Mouse (Mus musculus): ENCODE results near the gene Sbds. TPM values are rescaled to one million over a fixed set of nuclear protein-coding genes. Genes with fewer than 3 reads are reported as not detected.

Sbds gene
- total RNA-seq, 1 experiment, result 61.0 TPM

DNA sequence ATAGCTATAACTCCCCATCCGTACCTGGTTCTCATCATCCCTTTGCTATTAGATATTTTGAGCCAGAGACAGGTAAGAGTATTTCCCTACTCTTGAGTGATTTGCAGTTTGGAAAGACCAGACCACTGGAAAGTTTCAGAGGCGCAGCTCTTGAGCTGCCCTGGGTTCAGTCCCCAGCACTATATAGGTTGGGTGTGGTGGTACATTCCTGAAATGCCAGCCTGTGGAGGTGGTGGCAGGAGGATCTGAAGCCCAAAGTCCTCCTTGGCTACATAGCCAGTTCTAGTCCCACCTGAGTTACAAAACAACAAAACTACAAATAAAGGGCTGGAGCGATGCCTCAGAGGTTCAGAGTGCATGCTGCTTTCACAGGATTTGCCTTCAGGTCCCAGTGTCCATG, 28.5 kb downstream of the Sbds start:
- Histone ChIP-seq H3K4me1 (ENCODE audit: control insufficient read depth in 2 of 2, insufficient read depth in 2 of 2, low read length in 2 of 2, poor library complexity in 1 of 2) (peaks cover 7 to 9% of the 10 kb centered on the region in 2 experiments; a peak in 3 of 4 replicates), H3K36me3 (ENCODE audit: control insufficient read depth, insufficient read depth, low read length, poor library complexity, severe bottlenecking) (peaks cover 21% of the 10 kb centered on the region), H3K9ac (ENCODE audit: insufficient read depth, low read depth, low read length, poor library complexity, severe bottlenecking) (no peak overlapping the region), H3K9me3 (ENCODE audit: control insufficient read depth, insufficient read depth, low read depth, low read length) (no peaks in the 10 kb centered on the region), H3K27ac (ENCODE audit: insufficient read depth, low read depth, low read length, poor library complexity, severe bottlenecking) (no peak overlapping the region), H3K4me3 (ENCODE audit: insufficient read depth in 1 of 2, low read depth in 1 of 2, low read length in 2 of 2, poor library complexity in 1 of 2, severe bottlenecking in 1 of 2) (no peak overlapping the region)
- no peak for TF ChIP-seq CHD2 (IDR thresholded peaks at IDR 0.05; ENCODE audit: low read depth, low read length)
- no peak for TF ChIP-seq ZNF384 (IDR thresholded peaks at IDR 0.05; ENCODE audit: low read depth, low read length)
- TF ChIP-seq MAFK (IDR thresholded peaks at IDR 0.05; ENCODE audit: insufficient read depth, low read depth, low read length), result no peak
- in situ Hi-C loops (cut with MboI; ENCODE audit: low sequenced_read_pairs in 2 of 2, unreplicated experiment in 2 of 2), result no loop called here
- DNase-seq (ENCODE audit: low read depth, low spot score), result no peak

DNA sequence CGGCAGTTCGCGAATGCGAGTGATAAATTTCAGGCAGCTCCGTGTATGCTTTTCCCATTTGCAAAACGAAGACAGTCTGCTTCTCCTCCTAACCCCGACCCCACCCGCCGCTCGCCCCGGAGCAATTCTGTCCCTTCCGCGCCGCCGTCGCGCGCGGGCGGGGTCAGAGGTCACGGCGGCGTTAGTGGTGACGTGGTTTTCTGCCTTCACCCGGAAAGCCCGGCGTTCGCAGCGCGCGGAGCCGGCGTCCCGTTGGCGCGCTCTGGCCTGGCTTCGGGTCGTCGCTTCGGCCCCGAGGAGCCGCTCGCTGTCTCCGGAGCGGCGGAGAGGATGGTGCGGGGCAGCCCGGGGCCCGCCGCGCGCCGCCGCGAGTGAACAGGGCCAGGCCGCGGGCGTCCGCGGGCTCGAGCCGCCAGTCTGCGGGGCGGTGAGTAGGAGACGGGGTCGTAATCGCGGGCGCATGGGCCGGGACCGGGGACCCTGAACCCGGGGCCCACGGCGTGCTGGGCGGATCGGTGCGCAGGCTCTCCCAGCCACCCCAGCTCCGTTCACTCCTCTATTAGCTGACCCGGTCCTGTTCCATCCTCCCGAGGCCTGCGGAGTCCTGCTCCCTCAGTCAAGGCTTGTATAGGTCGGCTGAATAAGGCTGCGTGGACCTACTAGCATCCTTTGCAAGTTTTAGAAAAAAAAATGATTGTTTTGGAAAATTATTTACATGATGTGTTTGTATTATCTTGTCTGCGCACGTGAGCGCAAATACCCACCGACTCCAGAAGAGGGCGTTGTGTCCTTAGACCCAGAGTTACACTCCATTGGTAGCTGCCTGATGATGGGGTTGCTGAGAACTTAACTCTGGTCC, 33.0 kb downstream of the Sbds start:
- in situ Hi-C loops (cut with MboI; ENCODE audit: low sequenced_read_pairs in 2 of 2, unreplicated experiment in 2 of 2), result no loop called here
- H3K36me3 ChIP-seq (ENCODE audit: control insufficient read depth, insufficient read depth, low read length, poor library complexity, severe bottlenecking), result 0 out of 2 replicates have a peak, but pooled peaks cover 5% of the 10 kb centered on the region
- TF ChIP-seq HCFC1 (IDR thresholded peaks at IDR 0.05; ENCODE audit: borderline replicate concordance, insufficient read depth, low read length) (peak; percentile 78; the same call in 1 of the 2 replicates), CHD2 (IDR thresholded peaks at IDR 0.05; ENCODE audit: low read depth, low read length) (peak; percentile 61; the same call in 1 of the 2 replicates), ZC3H11A (IDR thresholded peaks at IDR 0.05; ENCODE audit: borderline replicate concordance, low read depth, low read length) (no peak), MAFK (IDR thresholded peaks at IDR 0.05; ENCODE audit: insufficient read depth, low read depth, low read length) (no peak), ZNF384 (IDR thresholded peaks at IDR 0.05; ENCODE audit: low read depth, low read length) (no peak)

DNA sequence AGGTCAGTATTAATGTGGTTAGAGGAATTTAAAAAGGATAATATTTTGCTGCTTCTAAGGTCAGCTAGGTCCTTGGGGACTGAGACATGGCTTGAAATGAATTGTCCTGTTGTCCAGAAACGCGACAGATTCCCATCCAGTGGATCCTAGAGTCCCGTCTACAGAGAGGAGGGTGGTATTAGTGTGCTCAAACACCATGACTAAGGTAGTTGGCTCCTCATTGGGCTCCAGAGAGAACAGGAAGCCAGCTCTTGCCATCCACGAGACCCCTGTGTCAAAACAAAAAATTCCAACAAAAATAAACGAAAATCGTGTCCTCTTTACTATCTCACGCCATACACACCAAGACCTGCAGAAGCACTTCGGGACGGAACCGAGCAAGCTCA, 33.6 kb downstream of the Sbds start:
- Histone ChIP-seq H3K4me1 (ENCODE audit: control insufficient read depth in 2 of 2, insufficient read depth in 2 of 2, low read length in 2 of 2, poor library complexity in 1 of 2) (peaks cover 7 to 14% of the 10 kb centered on the region in 2 experiments), H3K27ac (ENCODE audit: insufficient read depth, low read depth, low read length, poor library complexity, severe bottlenecking) (0 out of 2 replicates have a peak overlapping the region, but pooled peaks have one; percentile 68), H3K4me3 (ENCODE audit: insufficient read depth in 1 of 2, low read depth in 1 of 2, low read length in 2 of 2, poor library complexity in 1 of 2, severe bottlenecking in 1 of 2) (peak overlapping the region; percentile 79 to 100), H3K9me3 (ENCODE audit: control insufficient read depth, insufficient read depth, low read depth, low read length) (no peaks in the 10 kb centered on the region), H3K9ac (ENCODE audit: insufficient read depth, low read depth, low read length, poor library complexity, severe bottlenecking) (peak overlapping the region; percentile 89), H3K36me3 (ENCODE audit: control insufficient read depth, insufficient read depth, low read length, poor library complexity, severe bottlenecking) (0 out of 2 replicates have a peak, but pooled peaks cover 2% of the 10 kb centered on the region)
- TF ChIP-seq HCFC1 (IDR thresholded peaks at IDR 0.05; ENCODE audit: borderline replicate concordance, insufficient read depth, low read length) (no peak), ZNF384 (IDR thresholded peaks at IDR 0.05; ENCODE audit: low read depth, low read length) (no peak)
- in situ Hi-C loops (cut with MboI; ENCODE audit: low sequenced_read_pairs in 2 of 2, unreplicated experiment in 2 of 2), result no loop called here
- DNase-seq (ENCODE audit: low read depth, low spot score), result no peak

More for the DNA sequence above, 33.0 kb downstream of the Sbds start:
- H3K4me3 ChIP-seq (ENCODE audit: insufficient read depth in 1 of 2, low read depth in 1 of 2, low read length in 2 of 2, poor library complexity in 1 of 2, severe bottlenecking in 1 of 2), result peak overlapping the region; percentile 79 to 100
- no peaks in the 10 kb centered on the region for H3K9me3 ChIP-seq (ENCODE audit: control insufficient read depth, insufficient read depth, low read depth, low read length)
- peak; percentile 60 for DNase-seq (ENCODE audit: low read depth, low spot score)
- H3K9ac ChIP-seq (ENCODE audit: insufficient read depth, low read depth, low read length, poor library complexity, severe bottlenecking), result peak overlapping the region; percentile 89
- H3K4me1 ChIP-seq (ENCODE audit: control insufficient read depth in 2 of 2, insufficient read depth in 2 of 2, low read length in 2 of 2, poor library complexity in 1 of 2), result peaks cover 9 to 14% of the 10 kb centered on the region in 2 experiments
- peak overlapping the region; percentile 68 for H3K27ac ChIP-seq (ENCODE audit: insufficient read depth, low read depth, low read length, poor library complexity, severe bottlenecking)

DNA sequence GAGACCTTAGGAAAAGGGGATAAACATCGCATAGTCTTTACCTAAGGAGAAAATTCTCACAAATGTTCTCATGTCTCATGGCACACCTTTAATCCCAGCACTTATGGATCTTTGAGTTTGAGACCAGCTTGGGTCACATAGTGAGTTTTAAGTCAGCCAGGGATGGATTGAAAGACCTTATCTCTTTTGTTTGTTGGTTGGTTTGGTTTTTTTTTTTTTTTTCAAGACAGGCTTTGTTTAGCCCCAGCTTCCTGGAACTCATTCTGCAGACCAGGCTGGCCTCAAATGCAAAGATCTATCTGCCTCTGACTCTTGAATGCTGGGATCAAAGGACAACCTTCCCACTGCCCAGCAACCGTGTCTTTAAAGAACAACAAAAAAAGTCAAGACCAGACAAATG, 34.0 kb downstream of the Sbds start:
- in situ Hi-C loops (cut with MboI; ENCODE audit: low sequenced_read_pairs in 2 of 2, unreplicated experiment in 2 of 2), result no loop called here
- no peak overlapping the region for H3K9ac ChIP-seq (ENCODE audit: insufficient read depth, low read depth, low read length, poor library complexity, severe bottlenecking)
- H3K27ac ChIP-seq (ENCODE audit: insufficient read depth, low read depth, low read length, poor library complexity, severe bottlenecking), result no peak overlapping the region

More for the DNA sequence above, 34.0 kb downstream of the Sbds start:
- DNase-seq (ENCODE audit: low read depth, low spot score), result no peak
- H3K9me3 ChIP-seq (ENCODE audit: control insufficient read depth, insufficient read depth, low read depth, low read length), result no peaks in the 10 kb centered on the region
- H3K4me3 ChIP-seq (ENCODE audit: insufficient read depth in 1 of 2, low read depth in 1 of 2, low read length in 2 of 2, poor library complexity in 1 of 2, severe bottlenecking in 1 of 2), result no peak overlapping the region
- no peak for TF ChIP-seq HCFC1 (IDR thresholded peaks at IDR 0.05; ENCODE audit: borderline replicate concordance, insufficient read depth, low read length)
- 0 out of 2 replicates have a peak, but pooled peaks have one; percentile 8 for TF ChIP-seq ZNF384 (IDR thresholded peaks at IDR 0.05; ENCODE audit: low read depth, low read length)
- no peak for TF ChIP-seq MAFK (IDR thresholded peaks at IDR 0.05; ENCODE audit: insufficient read depth, low read depth, low read length)
- H3K36me3 ChIP-seq (ENCODE audit: control insufficient read depth, insufficient read depth, low read length, poor library complexity, severe bottlenecking), result 0 out of 2 replicates have a peak, but pooled peaks cover 2% of the 10 kb centered on the region
- peaks cover 4 to 14% of the 10 kb centered on the region in 2 experiments for H3K4me1 ChIP-seq (ENCODE audit: control insufficient read depth in 2 of 2, insufficient read depth in 2 of 2, low read length in 2 of 2, poor library complexity in 1 of 2)
